Mouse (Mus musculus) midbrain, embryonic 16.5 days (tissue): Measurements from ENCODE around the gene Ngf. TPM values are rescaled to one million over a fixed set of nuclear protein-coding genes. Genes with fewer than 3 reads are reported as not detected.

ENCODE experiments used
- ATAC-seq: fragments of 200-750 bp; cut with Nextera tagmentation; 2 replicates; pipeline ENCODE4 v1.8.0; 2017; ENCODE audit warnings: moderate TSS enrichment
- H3K27ac ChIP-seq: fragments of 300-500 bp; sonication (generic); 2 replicates; pipeline ENCODE4 v1.5.1; 2014; ENCODE audit warnings: mild to moderate bottlenecking, low read length, mixed read lengths
- H3K27me3 ChIP-seq: fragments of 300-500 bp; sonication (generic); 2 replicates; pipeline ENCODE4 v1.6.1; 2014; ENCODE audit warnings: low read depth, low read length, mixed read lengths; ENCODE audit not compliant: control insufficient read depth, insufficient read depth
- H3K36me3 ChIP-seq: fragments of 300-500 bp; sonication (generic); 2 replicates; pipeline ENCODE4 v1.6.1; 2014; ENCODE audit warnings: mild to moderate bottlenecking, low read length, moderate library complexity, mixed read lengths; ENCODE audit not compliant: control insufficient read depth, insufficient read depth
- H3K4me1 ChIP-seq: fragments of 300-500 bp; sonication (generic); 2 replicates; pipeline ENCODE4 v1.6.1; 2014; ENCODE audit warnings: mild to moderate bottlenecking, low read length, mixed read lengths; ENCODE audit not compliant: control insufficient read depth, insufficient read depth
- H3K4me2 ChIP-seq: fragments of 300-500 bp; sonication (generic); 2 replicates; pipeline ENCODE4 v1.6.1; 2014; ENCODE audit warnings: mild to moderate bottlenecking, low read length, mixed read lengths
- H3K4me3 ChIP-seq: fragments of 300-500 bp; sonication (generic); 2 replicates; pipeline ENCODE4 v1.5.1; 2014; ENCODE audit warnings: low read depth, mild to moderate bottlenecking, low read length, moderate library complexity, mixed read lengths
- H3K9ac ChIP-seq: fragments of 300-500 bp; sonication (generic); 2 replicates; pipeline ENCODE4 v1.6.1; 2014; ENCODE audit warnings: low read depth, low read length, mixed read lengths
- H3K9me3 ChIP-seq: fragments of 300-500 bp; sonication (generic); replicated peaks from 2 replicates; pipeline ENCODE4 v1.6.1; 2014; ENCODE audit warnings: mild to moderate bottlenecking, low read length, mixed read lengths; ENCODE audit not compliant: control insufficient read depth, poor library complexity, severe bottlenecking
- WGBS: fragments of 180-500 bp; shearing (Covaris S2); extraction: QIAGEN DNeasy Blood & Tissue Kit; methylation state at CpG from one replicate; pipeline ENCODE4 v1.1.7; 2014; 5-methylcytosine and 5-hydroxymethylcytosine counted together
- polyA plus RNA-seq: library from polyadenylated mRNA; unstranded; fragments of >200 nt; fragmentation: Nextera tagmentation; extraction: Ambion mirVana; gene quantifications from 2 replicates; pipeline ENCODE4 v1.2.1, GENCODE M21; 2015

Gene Ngf
- polyA plus RNA-seq, 1 experiment from 2014 or later: 0.60 TPM

GRCm38 (mm10) chr3:102524951-102525350 is 55.2 kb downstream of the Ngf start:
- Histone ChIP-seq H3K27me3 (no peaks in the 10 kb centered on the region), H3K4me2 (no peak overlapping the region), H3K4me3 (no peak overlapping the region), H3K36me3 (no peaks in the 10 kb centered on the region), H3K9ac (no peak overlapping the region), H3K9me3 (no peaks in the 10 kb centered on the region), H3K27ac (no peak overlapping the region), H3K4me1 (no peaks in the 10 kb centered on the region)
- 94% methylated on average over 7 of the region's 7 CpGs for WGBS
- no peak for ATAC-seq

- Histone ChIP-seq H3K9ac (no peak overlapping the region), H3K9me3 (no peaks in the 10 kb centered on the region), H3K4me3 (no peak overlapping the region), H3K27ac (no peak overlapping the region), H3K27me3 (no peaks in the 10 kb centered on the region), H3K4me1 (no peaks in the 10 kb centered on the region), H3K4me2 (no peak overlapping the region), H3K36me3 (no peaks in the 10 kb centered on the region)
- 77% methylated on average over 8 of the region's 8 CpGs for WGBS
- no peak for ATAC-seq
Observed at GRCm38 (mm10) chr3:102525856-102526255, 56.1 kb downstream of the Ngf start.

GRCm38 (mm10) chr3:102526481-102526880 is 56.8 kb downstream of the Ngf start:
- Histone ChIP-seq H3K36me3 (no peaks in the 10 kb centered on the region), H3K4me1 (no peaks in the 10 kb centered on the region), H3K4me2 (no peak overlapping the region), H3K9me3 (no peaks in the 10 kb centered on the region), H3K4me3 (no peak overlapping the region), H3K9ac (no peak overlapping the region), H3K27me3 (no peaks in the 10 kb centered on the region), H3K27ac (no peak overlapping the region)
- no peak for ATAC-seq
- WGBS: 70% methylated on average over 6 of the region's 6 CpGs

- Histone ChIP-seq H3K9ac (no peak overlapping the region), H3K9me3 (0 out of 2 replicates have a peak, but pooled peaks cover 2% of the 10 kb centered on the region), H3K4me2 (no peak overlapping the region), H3K27me3 (no peaks in the 10 kb centered on the region), H3K4me3 (no peak overlapping the region), H3K4me1 (no peaks in the 10 kb centered on the region), H3K27ac (no peak overlapping the region), H3K36me3 (no peaks in the 10 kb centered on the region)
- WGBS: 81% methylated on average over 1 of the region's 1 CpGs
- ATAC-seq: no peak
Observed at GRCm38 (mm10) chr3:102534744-102535143, 65.0 kb downstream of the Ngf start.

GRCm38 (mm10) chr3:102543646-102544045 is 73.9 kb downstream of the Ngf start:
- no peak for ATAC-seq
- H3K9me3 ChIP-seq: no peaks in the 10 kb centered on the region
- H3K4me2 ChIP-seq: no peak overlapping the region
- no peaks in the 10 kb centered on the region for H3K36me3 ChIP-seq
- H3K27me3 ChIP-seq: no peaks in the 10 kb centered on the region
- no peak overlapping the region for H3K27ac ChIP-seq
- no peak overlapping the region for H3K4me3 ChIP-seq
- WGBS: 83% methylated on average over 5 of the region's 5 CpGs
- H3K4me1 ChIP-seq: no peaks in the 10 kb centered on the region
- H3K9ac ChIP-seq: no peak overlapping the region

- no peaks in the 10 kb centered on the region for H3K9me3 ChIP-seq
- WGBS: 90% methylated on average over 5 of the region's 5 CpGs
- no peaks in the 10 kb centered on the region for H3K36me3 ChIP-seq
- no peak overlapping the region for H3K4me3 ChIP-seq
- no peak overlapping the region for H3K27ac ChIP-seq
- no peaks in the 10 kb centered on the region for H3K4me1 ChIP-seq
- H3K9ac ChIP-seq: no peak overlapping the region
- no peak for ATAC-seq
- no peak overlapping the region for H3K4me2 ChIP-seq
- no peaks in the 10 kb centered on the region for H3K27me3 ChIP-seq
Observed at GRCm38 (mm10) chr3:102547536-102547935, 77.8 kb downstream of the Ngf start.

GRCm38 (mm10) chr3:102553935-102554670 is 84.4 kb downstream of the Ngf start:
- Histone ChIP-seq H3K9me3 (no peaks in the 10 kb centered on the region), H3K27ac (no peak overlapping the region), H3K4me3 (no peak overlapping the region), H3K4me2 (no peak overlapping the region), H3K9ac (no peak overlapping the region), H3K27me3 (no peaks in the 10 kb centered on the region), H3K4me1 (no peaks in the 10 kb centered on the region), H3K36me3 (no peaks in the 10 kb centered on the region)
- 84% methylated on average over 6 of the region's 6 CpGs for WGBS
- no peak for ATAC-seq

- Histone ChIP-seq H3K27me3 (no peaks in the 10 kb centered on the region), H3K4me2 (no peak overlapping the region), H3K4me1 (no peaks in the 10 kb centered on the region), H3K9me3 (no peaks in the 10 kb centered on the region), H3K36me3 (no peaks in the 10 kb centered on the region), H3K9ac (no peak overlapping the region), H3K27ac (no peak overlapping the region), H3K4me3 (no peak overlapping the region)
- ATAC-seq: no peak
- 76% methylated on average over 1 of the region's 1 CpGs for WGBS
Observed at GRCm38 (mm10) chr3:102556108-102556507, 86.4 kb downstream of the Ngf start.

GRCm38 (mm10) chr3:102556645-102557044 is 86.9 kb downstream of the Ngf start:
- no peak overlapping the region for H3K4me2 ChIP-seq
- no peaks in the 10 kb centered on the region for H3K9me3 ChIP-seq
- no peak for ATAC-seq
- no peaks in the 10 kb centered on the region for H3K4me1 ChIP-seq
- no peak overlapping the region for H3K9ac ChIP-seq
- no peaks in the 10 kb centered on the region for H3K36me3 ChIP-seq
- no peak overlapping the region for H3K27ac ChIP-seq
- H3K4me3 ChIP-seq: no peak overlapping the region
- H3K27me3 ChIP-seq: no peaks in the 10 kb centered on the region
